Mouse (Mus musculus) limb, embryonic 14.5 days (tissue): Measurements from ENCODE around the gene Dennd4b. TPM values are rescaled to one million over a fixed set of nuclear protein-coding genes. Genes with fewer than 3 reads are reported as not detected.

Experiments used
- ATAC-seq: fragments of 200-750 bp; cut with Nextera tagmentation; 2 replicates; pipeline ENCODE4 v1.8.0; 2017; ENCODE audit warnings: low read depth, moderate number of reproducible peaks, moderate TSS enrichment; ENCODE audit not compliant: low FRiP score
- DNase-seq: peaks from one replicate; pipeline ENCODE4 v3.0.0-alpha.2; 2015; ENCODE audit warnings: low spot score
- H3K27ac ChIP-seq: fragments of 300-500 bp; sonication (generic); replicated peaks from 2 replicates; pipeline ENCODE4 v1.5.1; 2014; ENCODE audit warnings: low read depth, mild to moderate bottlenecking, low read length, moderate library complexity, mixed read lengths
- H3K27me3 ChIP-seq: fragments of 300-500 bp; sonication (generic); 2 replicates; pipeline ENCODE4 v1.6.1; 2014; ENCODE audit warnings: low read length, mixed read lengths; ENCODE audit not compliant: control insufficient read depth, insufficient read depth
- H3K36me3 ChIP-seq: fragments of 300-500 bp; sonication (generic); 2 replicates; pipeline ENCODE4 v1.6.1; 2014; ENCODE audit warnings: mild to moderate bottlenecking, low read length, moderate library complexity, mixed read lengths; ENCODE audit not compliant: control insufficient read depth, insufficient read depth
- H3K4me1 ChIP-seq: fragments of 300-500 bp; sonication (generic); 2 replicates; pipeline ENCODE4 v1.6.1; 2014; ENCODE audit warnings: antibody characterized with exemption, low read length, mixed read lengths; ENCODE audit not compliant: control insufficient read depth, insufficient read depth
- H3K4me2 ChIP-seq: fragments of 300-500 bp; sonication (generic); replicated peaks from 2 replicates; pipeline ENCODE4 v1.6.1; 2014; ENCODE audit warnings: low read depth, mild to moderate bottlenecking, low read length, moderate library complexity; ENCODE audit not compliant: severe bottlenecking
- H3K4me3 ChIP-seq: fragments of 300-500 bp; sonication (generic); replicated peaks from 2 replicates; pipeline ENCODE4 v1.5.1; 2014; ENCODE audit warnings: low read length
- H3K9ac ChIP-seq: fragments of 300-500 bp; sonication (generic); 2 replicates; pipeline ENCODE4 v1.6.1; 2014; ENCODE audit warnings: mild to moderate bottlenecking, low read depth, low read length, moderate library complexity; ENCODE audit not compliant: severe bottlenecking
- H3K9me3 ChIP-seq: fragments of 300-500 bp; sonication (generic); 2 replicates; pipeline ENCODE4 v1.6.1; 2016; ENCODE audit warnings: low read length; ENCODE audit not compliant: control insufficient read depth
- POLR2A ChIP-seq: fragments of 200-500 bp; IDR thresholded peaks from 2 replicates; pipeline ENCODE4 v1.8.0; 2012; ENCODE audit warnings: inconsistent platforms, mild to moderate bottlenecking, moderate library complexity, borderline replicate concordance; ENCODE audit not compliant: insufficient read depth, insufficient read length; ENCODE audit errors: extremely low read depth
- WGBS: fragments of 180-500 bp; shearing (Covaris S2); extraction: QIAGEN DNeasy Blood & Tissue Kit; methylation state at CpG from one replicate; pipeline ENCODE4 v1.1.7; 2014; 5-methylcytosine and 5-hydroxymethylcytosine counted together
- microRNA-seq: library from miRNA; unstranded; fragments of <30 nt; microRNA quantifications from one replicate; pipeline ENCODE4, GENCODE M21; 2016
- polyA plus RNA-seq, 2 experiments: library from polyadenylated mRNA; depleted of rRNA in 1 of 2; stranded (reverse) in 1 of 2; unstranded in 1 of 2; fragments of >200 nt; fragmentation: Nextera tagmentation in 1 of 2; extraction: Ambion mirVana in 1 of 2; gene quantifications; 2 replicates each; pipeline versions ENCODE4 v1.2.1 to v1.2.3; 2012 to 2014

The Dennd4b gene
- polyA plus RNA-seq, 2 experiments: 3.6 to 21.3 TPM

GRCm38 (mm10) chr3:90314241-90314640 is 49.3 kb downstream of the Dennd4b start:
- Histone ChIP-seq H3K4me2 (no peak overlapping the region), H3K27ac (no peak overlapping the region), H3K9ac (no peak overlapping the region), H3K27me3 (no peaks in the 10 kb centered on the region), H3K36me3 (no peaks in the 10 kb centered on the region), H3K9me3 (no peaks in the 10 kb centered on the region), H3K4me3 (no peak overlapping the region), H3K4me1 (no peaks in the 10 kb centered on the region)
- TF ChIP-seq POLR2A: no peak
- no peak for DNase-seq
- no peak for ATAC-seq

DNA sequence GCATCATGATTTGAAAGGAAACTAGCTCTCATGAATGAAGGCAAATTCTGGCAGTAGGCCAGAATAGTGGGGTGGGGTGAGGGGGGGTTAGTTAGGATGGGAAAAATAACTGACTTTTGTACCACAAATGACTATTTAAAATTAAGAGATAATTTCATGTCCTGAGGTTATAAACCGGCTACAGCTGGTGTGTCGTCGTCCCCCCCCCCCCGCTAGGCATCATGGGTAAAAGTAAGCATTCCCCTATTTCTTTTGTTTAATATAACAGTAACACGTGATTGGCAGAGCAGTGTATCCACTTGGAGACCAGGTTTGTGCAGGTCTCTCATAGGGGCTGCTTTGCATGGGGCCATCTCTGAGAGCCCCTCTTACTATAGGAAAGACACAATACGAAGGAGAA is 57.3 kb downstream of the Dennd4b start:
- Histone ChIP-seq H3K27me3 (no peaks in the 10 kb centered on the region), H3K9ac (peak overlapping the region; percentile 21; the same call in 1 of the 2 replicates), H3K36me3 (no peaks in the 10 kb centered on the region), H3K4me1 (peaks cover 15% of the 10 kb centered on the region), H3K9me3 (no peaks in the 10 kb centered on the region), H3K4me3 (no peak overlapping the region), H3K4me2 (peak overlapping the region; percentile 21; the same call in 1 of the 2 replicates), H3K27ac (no peak overlapping the region)
- no peak for TF ChIP-seq POLR2A
- DNase-seq (no peak), ATAC-seq (no peak)
- WGBS: 45% methylated on average over 6 of the region's 6 CpGs

DNA sequence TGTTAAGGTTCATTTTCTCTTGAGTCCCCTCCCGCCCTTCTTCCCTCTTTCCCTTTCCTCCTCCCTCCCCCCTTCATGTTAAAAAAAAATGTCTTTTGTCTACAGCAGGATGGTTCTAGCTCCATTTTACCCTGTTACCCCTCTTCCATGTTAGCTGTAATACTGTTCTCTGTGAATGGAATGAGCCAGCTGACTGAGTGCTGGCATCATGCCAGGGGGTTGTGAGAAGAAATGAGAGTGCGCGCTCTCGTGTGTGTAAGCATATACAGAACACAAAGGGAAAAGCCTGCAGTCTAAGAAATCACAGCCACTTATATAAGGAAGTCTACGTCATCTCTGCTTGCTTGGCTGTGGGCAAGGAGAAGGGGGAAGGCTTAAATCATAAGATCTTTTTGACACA is 58.1 kb downstream of the Dennd4b start:
- Histone ChIP-seq H3K36me3 (no peaks in the 10 kb centered on the region), H3K9ac (no peak overlapping the region), H3K4me2 (peak overlapping the region; percentile 26; the same call in 1 of the 2 replicates), H3K9me3 (no peaks in the 10 kb centered on the region), H3K27me3 (no peaks in the 10 kb centered on the region), H3K4me3 (no peak overlapping the region), H3K27ac (0 out of 2 replicates have a peak overlapping the region, but pooled peaks have one; percentile 27), H3K4me1 (peaks cover 15% of the 10 kb centered on the region)
- DNase-seq (peak; percentile 93), ATAC-seq (peak; percentile 83; the same call in 1 of the 2 replicates)
- WGBS: 11% methylated on average over 5 of the region's 5 CpGs
- TF ChIP-seq POLR2A: no peak

Small RNAs within 50 kb of the gene (microRNA-seq; reads per million reads assigned to microRNA genes)
- gene Mir7012: not detected

Other genes with a start within 250 kb of the Dennd4b start
- 62.2 and 69.4 TPM in 2 replicates for gene 4933434E20Rik, start 213.5 kb upstream of the Dennd4b start, polyA plus RNA-seq (2012; rRNA removed)
- gene 4933434E20Rik, start 213.5 kb upstream of the Dennd4b start, polyA plus RNA-seq (2014; fragmentation: Nextera tagmentation; extraction: Ambion mirVana): 133 and 139 TPM in 2 replicates
- 205 and 239 TPM in 2 replicates for gene Ubap2l, start 212.6 kb upstream of the Dennd4b start, polyA plus RNA-seq (2012; rRNA removed)
- gene Ubap2l, start 212.6 kb upstream of the Dennd4b start, polyA plus RNA-seq (2014; fragmentation: Nextera tagmentation; extraction: Ambion mirVana): 214 and 235 TPM in 2 replicates
- 258 and 269 TPM in 2 replicates for gene Tpm3, start 192.5 kb upstream of the Dennd4b start, polyA plus RNA-seq (2012; rRNA removed)
- 436 and 464 TPM in 2 replicates for gene Tpm3, start 192.5 kb upstream of the Dennd4b start, polyA plus RNA-seq (2014; fragmentation: Nextera tagmentation; extraction: Ambion mirVana)
- gene Nup210l, start 161.1 kb upstream of the Dennd4b start, polyA plus RNA-seq (2012; rRNA removed): 2.5 and 2.6 TPM in 2 replicates
- gene Nup210l, start 161.1 kb upstream of the Dennd4b start, polyA plus RNA-seq (2014; fragmentation: Nextera tagmentation; extraction: Ambion mirVana): 0.30 and 0.47 TPM in 2 replicates
- 3,285 and 4,392 TPM in 2 replicates for gene Rps27, start 51.5 kb upstream of the Dennd4b start, polyA plus RNA-seq (2012; rRNA removed)
- 2,297 and 2,465 TPM in 2 replicates for gene Rps27, start 51.5 kb upstream of the Dennd4b start, polyA plus RNA-seq (2014; fragmentation: Nextera tagmentation; extraction: Ambion mirVana)
- gene Rab13, start 51.5 kb upstream of the Dennd4b start, polyA plus RNA-seq (2012; rRNA removed): 23.8 and 35.8 TPM in 2 replicates
- 17.8 and 21.8 TPM in 2 replicates for gene Rab13, start 51.5 kb upstream of the Dennd4b start, polyA plus RNA-seq (2014; fragmentation: Nextera tagmentation; extraction: Ambion mirVana)
- gene Jtb, start 33.6 kb upstream of the Dennd4b start, polyA plus RNA-seq (2012; rRNA removed): 74.2 and 78.2 TPM in 2 replicates
- 120 and 130 TPM in 2 replicates for gene Jtb, start 33.6 kb upstream of the Dennd4b start, polyA plus RNA-seq (2014; fragmentation: Nextera tagmentation; extraction: Ambion mirVana)
- 6.3 and 6.4 TPM in 2 replicates for gene Creb3l4, start 21.7 kb upstream of the Dennd4b start, polyA plus RNA-seq (2012; rRNA removed)
- gene Creb3l4, start 21.7 kb upstream of the Dennd4b start, polyA plus RNA-seq (2014; fragmentation: Nextera tagmentation; extraction: Ambion mirVana): 6.7 and 10.0 TPM in 2 replicates
- gene Slc39a1, start 17.0 kb upstream of the Dennd4b start, polyA plus RNA-seq (2012; rRNA removed): 56.8 and 66.4 TPM in 2 replicates
- 104 and 111 TPM in 2 replicates for gene Slc39a1, start 17.0 kb upstream of the Dennd4b start, polyA plus RNA-seq (2014; fragmentation: Nextera tagmentation; extraction: Ambion mirVana)
- gene Crtc2, start 11.0 kb upstream of the Dennd4b start, polyA plus RNA-seq (2012; rRNA removed): 71.8 and 109 TPM in 2 replicates
- 17.5 and 18.1 TPM in 2 replicates for gene Crtc2, start 11.0 kb upstream of the Dennd4b start, polyA plus RNA-seq (2014; fragmentation: Nextera tagmentation; extraction: Ambion mirVana)
- 39.9 and 44.6 TPM in 2 replicates for gene Gatad2b, start 28.0 kb downstream of the Dennd4b start, polyA plus RNA-seq (2012; rRNA removed)
- 16.8 and 17.6 TPM in 2 replicates for gene Gatad2b, start 28.0 kb downstream of the Dennd4b start, polyA plus RNA-seq (2014; fragmentation: Nextera tagmentation; extraction: Ambion mirVana)
- 64.7 and 92.1 TPM in 2 replicates for gene Slc27a3, start 124.8 kb downstream of the Dennd4b start, polyA plus RNA-seq (2012; rRNA removed)
- 30.5 and 34.7 TPM in 2 replicates for gene Slc27a3, start 124.8 kb downstream of the Dennd4b start, polyA plus RNA-seq (2014; fragmentation: Nextera tagmentation; extraction: Ambion mirVana)
- 52.8 and 55.9 TPM in 2 replicates for gene Ints3, start 168.4 kb downstream of the Dennd4b start, polyA plus RNA-seq (2012; rRNA removed)
- 26.0 and 32.5 TPM in 2 replicates for gene Ints3, start 168.4 kb downstream of the Dennd4b start, polyA plus RNA-seq (2014; fragmentation: Nextera tagmentation; extraction: Ambion mirVana)
- gene Npr1, start 200.7 kb downstream of the Dennd4b start, polyA plus RNA-seq (2012; rRNA removed): 15.5 and 16.0 TPM in 2 replicates
- 4.8 and 4.9 TPM in 2 replicates for gene Npr1, start 200.7 kb downstream of the Dennd4b start, polyA plus RNA-seq (2014; fragmentation: Nextera tagmentation; extraction: Ambion mirVana)
- 117 and 137 TPM in 2 replicates for gene Ilf2, start 210.9 kb downstream of the Dennd4b start, polyA plus RNA-seq (2012; rRNA removed)
- 169 and 186 TPM in 2 replicates for gene Ilf2, start 210.9 kb downstream of the Dennd4b start, polyA plus RNA-seq (2014; fragmentation: Nextera tagmentation; extraction: Ambion mirVana)
- gene Snapin, start 225.8 kb downstream of the Dennd4b start, polyA plus RNA-seq (2012; rRNA removed): 54.8 and 57.8 TPM in 2 replicates
- gene Snapin, start 225.8 kb downstream of the Dennd4b start, polyA plus RNA-seq (2014; fragmentation: Nextera tagmentation; extraction: Ambion mirVana): 87.6 and 91.3 TPM in 2 replicates
- 155 and 169 TPM in 2 replicates for gene Chtop, start 244.3 kb downstream of the Dennd4b start, polyA plus RNA-seq (2012; rRNA removed)
- 103 and 114 TPM in 2 replicates for gene Chtop, start 244.3 kb downstream of the Dennd4b start, polyA plus RNA-seq (2014; fragmentation: Nextera tagmentation; extraction: Ambion mirVana)
- gene S100a1, start 249.2 kb downstream of the Dennd4b start, polyA plus RNA-seq (2012; rRNA removed): 23.6 and 33.6 TPM in 2 replicates
- 30.2 and 32.5 TPM in 2 replicates for gene S100a1, start 249.2 kb downstream of the Dennd4b start, polyA plus RNA-seq (2014; fragmentation: Nextera tagmentation; extraction: Ambion mirVana)
- gene S100a13, start 249.2 kb downstream of the Dennd4b start, polyA plus RNA-seq (2012; rRNA removed): 21.7 and 34.1 TPM in 2 replicates
- 37.1 and 44.7 TPM in 2 replicates for gene S100a13, start 249.2 kb downstream of the Dennd4b start, polyA plus RNA-seq (2014; fragmentation: Nextera tagmentation; extraction: Ambion mirVana)